Mouse (Mus musculus) liver, embryonic 14.5 days (tissue): Measurements from ENCODE around the gene 1110032A03Rik.

Experiments used
- CTCF ChIP-seq: IDR thresholded peaks from 2 replicates; pipeline ENCODE4 v1.5.1; 2016; ENCODE audit warnings: antibody characterized with exemption, low read depth, control low read depth
- EP300 ChIP-seq: IDR thresholded peaks from 2 replicates; pipeline ENCODE4 v1.6.1; 2016; ENCODE audit warnings: antibody characterized with exemption, low read depth

GRCm38 (mm10) chr9:50797641-50798040, 22.3 kb upstream of the 1110032A03Rik start:
- TF ChIP-seq CTCF (no peak), EP300 (no peak)
